Mouse (Mus musculus) yolk sac, embryonic 10.5 days (tissue): ENCODE data around the gene Slc7a6.

ENCODE experiments used
- DNase-seq: peaks from one replicate; pipeline ENCODE4 v3.0.0-alpha.2; 2017; ENCODE audit warnings: low spot score

Slc7a6 gene

GRCm38 (mm10) chr8:106168356-106169016, at the start of gene Slc7a6:
Gene Slc7a6 (plus strand): TSS chr8:106168857.
- DNase-seq, result peak; percentile 68

GRCm38 (mm10) chr8:106123443-106123842, 45.2 kb upstream of the Slc7a6 start:
- no peak for DNase-seq

GRCm38 (mm10) chr8:106126055-106126454, 42.6 kb upstream of the Slc7a6 start:
- no peak for DNase-seq

- DNase-seq, result no peak
Measured at GRCm38 (mm10) chr8:106127054-106127453, 41.6 kb upstream of the Slc7a6 start.

- DNase-seq, result no peak
Measured at GRCm38 (mm10) chr8:106127882-106128410, 40.7 kb upstream of the Slc7a6 start.

- DNase-seq, result no peak
Measured at GRCm38 (mm10) chr8:106129232-106129930, 39.3 kb upstream of the Slc7a6 start.

- DNase-seq, result no peak
Measured at GRCm38 (mm10) chr8:106129997-106130396, 38.7 kb upstream of the Slc7a6 start.

- DNase-seq, result no peak
Measured at GRCm38 (mm10) chr8:106130505-106130904, 38.2 kb upstream of the Slc7a6 start.

GRCm38 (mm10) chr8:106131021-106131420, 37.6 kb upstream of the Slc7a6 start:
- no peak for DNase-seq

- DNase-seq, result no peak
Measured at GRCm38 (mm10) chr8:106131488-106132222, 37.0 kb upstream of the Slc7a6 start.

- DNase-seq, result no peak
Measured at GRCm38 (mm10) chr8:106132356-106132755, 36.3 kb upstream of the Slc7a6 start.

- no peak for DNase-seq
Measured at GRCm38 (mm10) chr8:106133526-106133925, 35.1 kb upstream of the Slc7a6 start.

- DNase-seq, result no peak
Measured at GRCm38 (mm10) chr8:106133946-106134345, 34.7 kb upstream of the Slc7a6 start.

- peak; percentile 87 for DNase-seq
Measured at GRCm38 (mm10) chr8:106134751-106135571, 33.7 kb upstream of the Slc7a6 start.

- DNase-seq, result peak; percentile 23
Measured at GRCm38 (mm10) chr8:106135672-106136071, 33.0 kb upstream of the Slc7a6 start.

- DNase-seq, result peak; percentile 91
Measured at GRCm38 (mm10) chr8:106136156-106137130, 32.2 kb upstream of the Slc7a6 start, which contains the start of gene Esrp2. Gene Esrp2 (minus strand): TSS chr8:106136974.

- no peak for DNase-seq
Measured at GRCm38 (mm10) chr8:106137218-106137905, 31.3 kb upstream of the Slc7a6 start.

GRCm38 (mm10) chr8:106137906-106138477, 30.7 kb upstream of the Slc7a6 start:
- peak; percentile 92 for DNase-seq

- DNase-seq, result no peak
Measured at GRCm38 (mm10) chr8:106138616-106139015, 30.0 kb upstream of the Slc7a6 start.
